Comparison of ENCODE assay signal across 30 mouse cellular contexts in the genomic region with DNA sequence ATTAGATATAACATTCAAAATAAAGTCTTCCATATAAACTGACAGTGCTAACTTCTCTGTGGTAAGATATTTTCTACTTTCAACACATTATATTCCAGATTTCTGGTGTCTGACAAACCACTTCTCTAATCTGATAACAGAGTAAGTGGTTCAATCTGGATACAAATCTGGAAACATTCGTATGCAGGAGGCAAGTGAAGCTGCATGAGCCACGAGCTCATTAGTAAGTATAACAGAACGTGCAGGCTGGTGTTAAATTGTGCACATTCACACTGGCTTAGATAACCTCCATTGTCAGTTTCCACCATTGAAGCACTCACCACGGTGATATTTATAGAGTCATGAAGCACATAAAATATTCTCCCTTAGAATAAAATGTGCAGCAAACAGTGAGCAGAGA.
DNase-seq lines count a peak whose midpoint lies in the region; ATAC-seq and TF ChIP-seq lines count a peak whose summit lies in the region.
"Had no signal": no experiment of that assay in that cellular context is flagged by ENCODE, and none has a peak within 500 bp of the region (broad histone marks: within the 10 kb centered on the region; RNA-seq: fewer than 3 reads in every experiment).

No protein-coding gene starts in this region.

- H3K27ac ChIP-seq in left cerebral cortex, adult 2 months: no peak overlapping the region
- H3K27ac ChIP-seq: embryonic facial prominence, embryonic 10.5 days; embryonic facial prominence, embryonic 13.5 days; forebrain, embryonic 12.5 days; heart, embryonic 15.5 days; hindbrain, embryonic 10.5 days; hindbrain, embryonic 13.5 days had no signal

- peak; percentile 27; the same call in 1 of the 2 replicates for ATAC-seq in frontal cortex, adult (ENCODE audit: low TSS enrichment)
- ATAC-seq: forebrain, embryonic 16.5 days; hindbrain, embryonic 16.5 days; Patski had no signal

- no peak for TF ChIP-seq CTCF in left cerebral cortex, adult 2 months (IDR thresholded peaks at IDR 0.05)

- no peak for DNase-seq in frontal cortex, postnatal 14 days (ENCODE audit: low spot score in 2 of 2)
- DNase-seq in layer of hippocampus, adult 9-11 months: peak; percentile 25
- no peak for DNase-seq in layer of hippocampus, postnatal 25 days (ENCODE audit: extremely low spot score in 1 of 2, low spot score in 1 of 2)
- peak; percentile 5 to 43 for DNase-seq in left cerebral cortex, postnatal 25 days (ENCODE audit: low spot score in 2 of 2)
- no peak for DNase-seq in left cerebral cortex, adult 2 months (ENCODE audit: extremely low spot score in 1 of 2, low spot score in 2 of 2)
- peak; percentile 8 for DNase-seq in telencephalon, adult 2 months (ENCODE audit: low read depth, low spot score)
- DNase-seq: adrenal gland, postnatal 10 days; adrenal gland, postnatal 36 days; B cell, adult 2 months; cerebellum, adult 11-12 months; cerebellum, adult 8-10 months; cerebellum, postnatal 10 days; cerebellum, postnatal 36 days; embryo, embryonic 11 days; gastrocnemius, postnatal 10 days; gastrocnemius, postnatal 36 days; heart, postnatal 10 days; heart, postnatal 36 days had no signal

- H3K4me3 ChIP-seq in left cerebral cortex, adult 2 months: no peak overlapping the region
- H3K4me3 ChIP-seq: embryonic facial prominence, embryonic 10.5 days; embryonic facial prominence, embryonic 13.5 days; erythroblast, embryonic 14.5 days; forebrain, embryonic 12.5 days; heart, embryonic 12.5 days; heart, embryonic 15.5 days; hindbrain, embryonic 10.5 days; hindbrain, embryonic 13.5 days had no signal

- intact Hi-C loops in left cerebral cortex, postnatal 25 days (cut with DNase I): no loop called here
- intact Hi-C loops in left cerebral cortex, adult 2 months (cut with DNase I): no loop called here

Comparison
In these comparisons a context has a peak if more than half of its experiments do, and no peak if none do; other contexts are left out.
1. DNase-seq: peak in layer of hippocampus, adult 9-11 months (single experiment), left cerebral cortex, postnatal 25 days (2 of 2) and telencephalon, adult 2 months (single experiment); none in frontal cortex, postnatal 14 days (0 of 2), layer of hippocampus, postnatal 25 days (0 of 2) and left cerebral cortex, adult 2 months (0 of 2).